ENCODE assay signal across 8 mouse cellular contexts in genomic region chr13:91039201-91039807, GRCm38 (mm10).
A peak's percentile ranks its signal among the peaks of the same experiment; 100 is the strongest.
DNase-seq lines count a peak whose midpoint lies in the region; ATAC-seq and TF ChIP-seq lines count a peak whose summit lies in the region.

No protein-coding gene starts in this region.

- peak; percentile 20 to 39 for DNase-seq in adrenal gland, adult (ENCODE audit: inconsistent age in 2 of 2, low spot score in 1 of 2)
- DNase-seq in adrenal gland, postnatal 4 days (ENCODE audit: low spot score in 2 of 2), result no peak
- DNase-seq in cerebellum, postnatal 25 days, result peak; percentile 58 to 68
- DNase-seq in frontal cortex, postnatal 25 days (ENCODE audit: low spot score in 2 of 2), result peak; percentile 20 to 22
- DNase-seq in kidney, adult 2 months, result peak; percentile 56
- DNase-seq in left cerebral cortex, postnatal 25 days (ENCODE audit: low spot score in 2 of 2), result peak; percentile 72 to 76

- no peaks in the 10 kb centered on the region for H3K4me1 ChIP-seq in kidney, adult 2 months (ENCODE audit: control insufficient read depth, insufficient read depth, low read length)
- no peaks in the 10 kb centered on the region for H3K4me1 ChIP-seq in neural tube, embryonic 13.5 days (replicated peaks)

- H3K27ac ChIP-seq in kidney, adult 2 months (ENCODE audit: insufficient read depth, low read depth, low read length), result no peak overlapping the region
- H3K27ac ChIP-seq in neural tube, embryonic 13.5 days (replicated peaks), result peak overlapping the region; percentile 57

- no peak overlapping the region; the same call in 1 of the 2 replicates for H3K4me3 ChIP-seq in kidney, adult 2 months (ENCODE audit: insufficient read depth, low read depth, low read length)
- H3K4me3 ChIP-seq in neural tube, embryonic 13.5 days, result no peak overlapping the region

- no peaks in the 10 kb centered on the region for H3K9me3 ChIP-seq in neural tube, embryonic 13.5 days

- TF ChIP-seq POLR2A in kidney, adult 2 months (IDR thresholded peaks at IDR 0.05; ENCODE audit: low read depth, low read length), result no peak

- peak overlapping the region; percentile 19 for H3K4me2 ChIP-seq in neural tube, embryonic 13.5 days

- no peaks in the 10 kb centered on the region for H3K27me3 ChIP-seq in kidney, adult 2 months (replicated peaks; ENCODE audit: control insufficient read depth, insufficient read depth, low read length)
- no peaks in the 10 kb centered on the region for H3K27me3 ChIP-seq in neural tube, embryonic 13.5 days

- H3K36me3 ChIP-seq in kidney, adult 2 months (ENCODE audit: control insufficient read depth, insufficient read depth, low read length), result no peaks in the 10 kb centered on the region
- H3K36me3 ChIP-seq in neural tube, embryonic 13.5 days, result no peaks in the 10 kb centered on the region

- intact Hi-C loops in left cerebral cortex, postnatal 25 days (cut with DNase I), result no loop called here

- no peak; the same call in 1 of the 2 replicates for TF ChIP-seq CTCF in kidney, adult 2 months (conservative IDR thresholded peaks at IDR 0.05; ENCODE audit: insufficient read depth, insufficient read length, low read depth, low read length)

- peak; percentile 99 for ATAC-seq in neural tube, embryonic 13.5 days (ENCODE audit: low read depth)
- no peak for ATAC-seq in monocyte, adult 5-6 weeks (replicated peaks; ENCODE audit: insufficient number of reproducible peaks, low FRiP score, low TSS enrichment, poor library complexity, severe bottlenecking)

- WGBS in kidney, adult 2 months, result 36% methylated on average over 11 of the region's 11 CpGs
- WGBS in neural tube, embryonic 13.5 days, result 45% methylated on average over 11 of the region's 11 CpGs

- 0 out of 2 replicates have a peak overlapping the region, but pooled peaks have one; percentile 27 for H3K9ac ChIP-seq in neural tube, embryonic 13.5 days

Comparison
In these comparisons a context has a peak if more than half of its experiments do, and no peak if none do; other contexts are left out.
1. DNase-seq: peak in adrenal gland, adult (2 of 2), cerebellum, postnatal 25 days (2 of 2), frontal cortex, postnatal 25 days (2 of 2), kidney, adult 2 months (single experiment) and left cerebral cortex, postnatal 25 days (2 of 2); none in adrenal gland, postnatal 4 days (0 of 2).